Mouse (Mus musculus) kidney, postnatal 25 days (tissue): Measurements from ENCODE around the gene Otub2.
"Not testable (repeated sequence)": the region's sequence is repeated elsewhere in the genome, so short reads cannot be mapped to it uniquely, and the experiment has no call there.

ENCODE experiments used
- DNase-seq, 2 experiments: peaks; one replicate each; pipeline ENCODE4 v3.0.0; 2021; ENCODE audit warnings: mixed read lengths in 2 of 2

Otub2 gene

GRCm38 (mm10) chr12:103373530-103374236, 14.8 kb upstream of the Otub2 start:
- DNase-seq: no peak

DNA sequence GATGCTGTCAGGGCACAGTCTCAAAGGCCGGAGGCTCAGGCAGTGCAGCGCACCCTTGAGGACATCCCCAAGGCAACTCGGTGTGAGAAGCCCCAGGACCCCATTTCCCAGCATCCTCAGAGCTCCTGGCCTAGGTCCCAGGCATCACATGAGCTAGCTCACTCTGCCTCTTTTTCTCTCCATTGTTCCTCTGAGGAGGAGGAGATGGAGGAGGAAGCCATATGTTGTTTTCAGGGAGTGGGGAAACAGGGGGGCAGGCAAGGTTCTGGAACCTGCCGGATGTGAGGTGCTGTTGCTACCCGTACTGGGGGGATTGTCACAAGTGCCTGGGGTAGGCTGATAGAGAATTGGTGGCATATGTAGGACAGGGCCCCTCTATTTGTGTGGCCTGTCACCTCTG, 12.4 kb upstream of the Otub2 start:
- DNase-seq: no peak

DNA sequence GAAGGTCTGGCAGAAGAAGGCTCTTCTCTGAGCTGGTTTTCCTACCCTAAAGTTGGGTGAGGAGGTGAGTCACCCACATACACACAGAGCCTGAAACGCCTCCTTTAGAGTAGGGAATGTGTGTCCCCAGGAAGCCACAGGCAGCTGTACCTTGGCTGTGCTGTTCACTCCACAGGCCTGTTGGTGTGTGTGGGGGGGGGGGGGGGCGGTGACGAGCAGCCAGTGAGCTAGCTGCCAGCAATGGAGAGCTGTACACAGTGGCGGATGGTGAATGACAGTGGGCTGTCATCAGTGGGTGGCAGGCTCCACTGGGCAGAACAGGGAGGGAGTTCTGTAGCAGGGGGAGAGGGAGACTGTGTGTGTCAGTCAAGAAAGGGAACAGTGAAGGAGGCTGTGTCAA, 11.7 kb upstream of the Otub2 start:
- no peak for DNase-seq

DNA sequence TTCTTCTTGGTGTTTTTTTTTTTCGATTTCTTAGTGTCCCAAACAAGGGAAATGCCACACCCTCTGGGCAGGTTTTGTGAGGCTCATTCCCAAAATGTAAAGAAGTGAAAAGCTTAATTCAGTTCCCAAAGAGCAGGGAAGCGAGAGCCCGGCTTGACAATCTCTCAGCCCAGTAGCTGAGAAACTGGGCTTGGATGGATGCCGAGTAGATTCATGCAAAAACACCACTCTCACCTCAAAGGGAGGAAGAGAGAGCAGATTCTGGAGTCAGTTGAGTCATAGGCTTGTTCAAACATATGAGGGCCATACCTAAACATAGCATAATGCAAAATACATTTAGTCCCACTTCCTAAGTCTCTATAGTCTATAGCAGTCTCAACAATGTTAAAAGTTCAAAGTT, 8.3 kb upstream of the Otub2 start:
- DNase-seq: no peak

DNA sequence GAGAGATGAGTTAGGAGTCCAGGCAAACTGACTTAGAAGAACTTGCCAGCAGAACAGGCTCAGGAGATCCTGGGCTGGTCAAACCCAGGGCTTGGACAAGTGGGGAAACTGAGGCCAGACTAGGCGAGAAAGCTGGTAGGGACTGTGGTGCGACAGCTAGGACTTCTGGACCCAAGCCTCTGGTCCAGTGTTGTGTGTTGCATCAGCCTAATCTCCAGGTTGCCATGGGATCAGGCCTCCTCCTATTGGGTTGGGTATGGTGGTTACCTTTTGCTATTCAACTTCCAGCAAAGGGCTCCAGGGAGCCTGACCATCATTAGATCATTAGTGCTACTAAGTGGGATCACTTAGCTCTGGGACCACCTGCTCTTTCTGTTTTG, 856 bp downstream of the Otub2 start:
- no peak for DNase-seq

DNA sequence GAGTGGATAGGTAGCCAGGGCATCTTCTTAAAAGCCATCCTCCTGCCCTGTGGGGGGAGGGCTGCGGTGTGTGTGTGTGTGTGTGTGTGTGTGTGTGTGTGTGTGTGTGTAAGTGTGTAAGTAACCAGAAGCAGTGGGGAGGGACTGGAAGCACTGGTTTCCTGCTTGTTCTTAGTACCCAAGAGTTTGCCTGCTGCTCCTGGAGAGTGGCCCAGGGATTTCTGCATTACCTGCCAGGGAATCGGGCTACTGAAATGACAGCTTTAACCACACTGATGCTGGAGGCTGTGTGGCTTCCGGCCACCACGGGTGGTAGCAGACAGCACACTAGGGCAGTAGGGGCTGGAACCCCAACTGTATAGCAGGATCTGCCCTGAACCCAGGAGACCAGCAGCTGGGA, 1.5 kb downstream of the Otub2 start:
- DNase-seq: no peak

GRCm38 (mm10) chr12:103391098-103391497, 2.6 kb downstream of the Otub2 start:
- DNase-seq: no peak

DNA sequence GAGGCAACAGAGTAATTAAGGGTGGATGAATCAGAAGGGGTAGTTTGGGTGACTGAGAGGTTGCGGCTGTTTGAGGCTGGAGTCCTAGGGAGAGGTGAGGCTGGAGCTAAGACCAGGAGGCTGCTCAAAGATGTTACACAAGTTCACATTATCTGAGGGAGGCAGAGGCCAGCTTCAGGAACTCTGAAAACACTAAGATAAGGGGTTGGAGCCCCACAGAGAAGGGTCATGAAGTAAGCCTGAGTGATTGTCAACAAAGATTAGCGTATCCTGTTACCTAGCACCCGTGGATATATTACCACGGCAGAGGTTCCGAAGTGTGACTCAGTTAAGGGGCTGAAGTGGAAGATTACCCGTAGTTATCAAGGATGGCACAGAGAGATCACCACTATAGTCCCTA, 5.0 kb downstream of the Otub2 start:
- no peak for DNase-seq

- DNase-seq: peak; percentile 43 to 77
Measured at GRCm38 (mm10) chr12:103395486-103396275, 7.2 kb downstream of the Otub2 start.

DNA sequence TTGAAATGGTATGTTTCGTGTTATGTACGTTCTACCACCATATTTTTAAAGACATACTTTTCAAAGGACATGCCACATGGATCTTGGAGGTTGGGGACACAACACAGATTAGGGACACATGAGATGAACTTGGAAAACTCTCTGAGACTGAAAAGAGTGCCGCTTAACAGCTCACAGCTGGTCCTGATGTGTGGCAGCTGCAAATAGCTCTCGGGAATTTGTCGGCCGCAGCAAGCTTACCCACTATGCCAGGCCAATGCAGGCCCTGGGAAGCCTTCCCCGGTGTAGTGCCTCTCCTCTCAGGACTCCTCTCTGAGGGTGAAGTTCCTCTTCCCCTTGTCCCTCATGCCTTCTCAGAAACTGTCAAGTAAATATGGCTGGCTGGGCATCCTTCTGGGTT, 8.3 kb downstream of the Otub2 start:
- peak in 1 of 2 experiments; percentile 22 for DNase-seq

GRCm38 (mm10) chr12:103404131-103404530, 15.6 kb downstream of the Otub2 start:
- no peak for DNase-seq

GRCm38 (mm10) chr12:103407720-103408119, 19.2 kb downstream of the Otub2 start, which contains the start of gene 9330161L09Rik:
Gene 9330161L09Rik (minus strand): TSS chr12:103407820.
- no peak for DNase-seq

- DNase-seq: peak in 1 of 2 experiments; percentile 26
Measured at GRCm38 (mm10) chr12:103408144-103408543, 19.7 kb downstream of the Otub2 start.

- peak in 1 of 2 experiments; percentile 22 for DNase-seq
Measured at GRCm38 (mm10) chr12:103425016-103425728, 36.7 kb downstream of the Otub2 start.

DNA sequence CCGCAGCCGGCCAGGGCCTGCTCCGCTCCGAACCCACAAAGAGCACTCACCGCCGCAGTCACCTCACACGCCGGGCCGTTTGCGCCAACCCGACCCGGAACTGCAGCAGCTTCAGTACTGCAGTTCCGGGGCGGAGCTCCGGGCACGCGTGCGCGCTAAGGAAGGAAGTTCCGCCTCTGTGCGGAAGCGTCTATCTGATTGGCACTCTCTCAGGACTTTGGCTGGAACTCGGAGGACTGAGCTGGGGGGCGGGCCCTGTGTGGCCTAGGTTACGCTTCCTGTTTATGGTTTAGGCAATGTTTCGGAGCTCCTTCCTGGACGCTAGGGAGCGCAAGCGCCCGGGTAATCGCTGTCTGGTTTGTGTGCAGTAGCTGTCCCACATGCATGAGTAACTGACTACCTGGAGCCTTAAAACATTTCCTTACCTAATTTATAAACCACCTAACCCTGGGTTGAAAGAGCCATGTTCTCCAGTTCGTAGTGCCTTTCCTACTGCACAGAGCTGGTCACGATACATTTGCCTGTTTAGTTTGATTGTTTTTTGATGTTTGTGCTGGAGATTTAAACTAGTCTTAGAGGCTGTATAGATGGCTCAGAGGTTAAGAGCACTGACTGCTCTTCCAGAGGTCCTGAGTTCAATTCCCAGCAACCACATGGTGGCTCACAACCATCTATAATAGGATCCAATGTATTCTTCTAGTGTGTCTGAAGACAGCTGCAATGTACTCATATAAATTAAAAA, 37.4 kb downstream of the Otub2 start, which contains the start of gene Ddx24:
TSS of gene Ddx24 (minus strand) at position 102 of the 742 bp plus-strand sequence.
- peak; percentile 98 to 99 for DNase-seq

- DNase-seq: peak in 1 of 2 experiments; percentile 11
Measured at GRCm38 (mm10) chr12:103426710-103427109, 38.2 kb downstream of the Otub2 start.

DNA sequence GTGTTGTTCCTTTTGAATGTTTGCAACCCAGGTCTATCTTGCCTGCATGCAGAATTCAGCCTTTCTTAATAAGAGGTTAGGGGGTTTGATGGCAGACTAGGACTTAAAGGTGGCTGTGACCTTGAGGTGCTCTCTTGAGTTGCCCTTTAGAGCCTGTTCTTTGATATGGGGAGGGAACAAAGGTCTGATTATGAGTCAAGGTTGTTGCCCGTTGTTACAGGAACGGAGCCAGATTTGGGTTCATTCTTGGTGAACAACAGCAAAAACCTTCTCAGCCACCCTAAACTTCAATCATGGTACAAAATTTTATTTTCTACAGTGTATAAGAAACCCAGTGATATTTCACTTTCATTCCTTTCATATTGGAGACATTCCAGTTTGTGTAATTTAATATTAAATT, 44.9 kb downstream of the Otub2 start:
- no peak for DNase-seq

DNA sequence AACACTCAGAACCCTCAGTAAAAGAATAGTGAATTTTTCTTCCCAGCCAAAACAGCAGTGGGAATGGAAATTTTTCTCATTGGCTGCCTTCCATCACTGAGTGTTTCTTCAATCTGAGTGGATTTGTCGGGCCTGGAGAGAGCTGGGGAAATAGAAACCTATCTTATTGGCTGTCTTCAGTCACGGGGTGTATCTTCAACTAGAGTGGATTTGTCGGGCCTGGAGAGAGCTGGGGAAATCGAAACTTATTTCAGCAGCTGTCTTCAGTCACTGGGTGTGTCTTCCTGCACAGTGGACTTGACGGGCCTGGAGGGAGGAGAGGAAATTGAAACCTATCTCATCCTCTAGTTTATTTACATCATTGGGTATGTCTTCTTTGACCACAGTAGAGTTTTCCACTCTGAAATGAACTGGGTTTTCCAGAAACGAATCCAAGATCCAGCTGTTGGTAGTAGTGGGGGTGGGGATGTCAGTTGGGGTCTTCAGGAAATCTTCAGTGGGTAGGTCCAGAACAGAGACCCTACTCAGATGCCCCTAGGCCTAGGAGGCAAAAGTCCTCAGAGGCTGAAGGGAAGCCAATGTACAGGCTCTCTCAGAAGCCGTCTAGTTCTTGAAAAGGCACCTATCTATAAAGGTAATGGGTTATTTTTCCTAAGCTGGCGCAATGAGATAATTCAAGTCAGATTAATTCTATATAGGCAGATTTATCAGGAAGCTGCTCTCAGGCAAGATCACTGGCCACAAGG, 45.7 kb downstream of the Otub2 start, which contains the start of gene Ifi27:
TSS of gene Ifi27 (plus strand) at position 226 of the 746 bp plus-strand sequence.
- DNase-seq: peak; percentile 82 to 88

DNA sequence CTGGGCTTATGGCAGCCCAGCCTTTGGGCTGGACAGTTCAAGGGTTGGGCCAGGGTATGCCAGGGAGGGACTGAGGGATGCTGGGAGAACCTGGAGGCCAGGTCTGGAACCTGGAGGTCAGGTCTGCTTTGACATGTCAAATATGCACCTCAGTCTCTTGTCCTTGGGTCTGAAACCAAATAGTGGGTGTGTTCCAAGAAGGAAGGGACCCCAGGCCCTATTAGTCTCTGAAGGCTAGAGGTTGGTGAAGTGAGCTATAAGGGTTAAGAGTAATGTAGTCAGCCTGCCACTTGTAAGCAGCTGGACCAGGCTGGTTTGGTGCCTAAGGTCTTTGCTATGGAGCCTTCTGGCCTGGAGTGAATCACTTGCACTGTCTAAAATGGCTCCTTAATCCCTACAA, 46.4 kb downstream of the Otub2 start:
- no peak for DNase-seq

DNA sequence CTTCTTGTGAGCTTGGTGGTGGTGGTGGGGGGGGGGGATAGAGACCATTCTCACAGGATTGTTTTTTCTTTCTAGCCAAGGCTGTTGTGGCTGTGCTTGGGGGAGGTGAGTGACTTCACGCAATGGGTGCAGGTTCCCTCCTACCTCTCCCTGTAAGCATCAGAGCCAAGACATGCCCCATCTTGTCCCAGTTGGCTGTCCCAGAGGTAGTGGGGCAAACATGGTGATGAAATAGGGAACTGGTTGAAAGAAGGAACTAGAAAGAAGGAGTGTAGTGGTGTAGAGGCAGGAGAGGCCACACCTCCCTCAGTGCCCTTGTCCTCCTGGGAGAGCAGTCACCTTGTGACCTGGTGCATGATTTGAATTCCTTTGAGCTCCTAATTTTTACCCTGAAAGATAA, 49.1 kb downstream of the Otub2 start:
- DNase-seq: no peak

DNA sequence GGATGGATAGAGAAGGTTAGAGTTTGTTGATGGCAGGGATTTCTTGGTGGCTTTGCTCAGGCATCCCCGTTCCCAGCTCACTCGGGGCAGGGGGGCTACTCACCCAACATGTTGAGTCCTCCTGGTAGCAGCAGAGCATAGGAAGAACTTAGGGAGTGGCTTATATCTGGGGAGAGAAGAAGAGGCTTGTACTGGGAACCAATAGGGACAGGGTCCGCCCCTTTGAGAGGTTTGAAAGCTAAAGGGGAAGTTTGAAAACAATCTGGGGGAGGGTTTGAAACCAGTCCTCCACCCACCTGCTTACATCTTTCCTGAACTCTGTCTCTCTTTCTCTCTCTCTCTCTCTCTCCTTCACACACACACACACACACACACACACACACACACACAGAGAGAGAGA, 55.0 kb downstream of the Otub2 start, which contains the start of gene Ifi27l2a:
TSS of gene Ifi27l2a (minus strand) at position 157 of the 400 bp plus-strand sequence.
- DNase-seq: no peak

DNA sequence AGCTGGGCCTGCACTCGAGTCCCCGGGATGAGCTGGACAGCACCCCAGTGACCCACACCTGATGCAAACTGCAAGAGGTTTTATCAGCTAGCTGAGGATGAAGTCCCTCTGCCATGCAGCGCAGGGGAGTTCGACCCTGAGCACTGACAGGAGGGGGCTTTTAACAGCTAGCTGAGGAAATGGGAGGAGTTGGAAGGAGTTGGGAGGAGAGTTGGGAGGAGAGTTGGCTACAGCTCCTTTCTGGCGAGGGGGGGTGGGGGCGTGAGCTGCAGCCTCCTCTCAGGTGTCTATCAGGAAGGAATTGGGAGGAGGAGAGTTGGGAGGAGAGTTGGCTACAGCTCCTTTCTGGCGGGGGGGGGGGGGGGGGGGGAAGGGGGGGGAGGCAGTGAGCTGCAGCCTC, 55.8 kb downstream of the Otub2 start:
- not testable (repeated sequence) for DNase-seq
